Mouse (Mus musculus): ENCODE results near the gene Bcl7c. TPM values are rescaled to one million over a fixed set of nuclear protein-coding genes. Genes with fewer than 3 reads are reported as not detected.
"Not testable (repeated sequence)": the region's sequence is repeated elsewhere in the genome, so short reads cannot be mapped to it uniquely, and the experiment has no call there.

The Bcl7c gene
- polyA plus RNA-seq, 1 experiment from 2014 or later: 72.6 TPM

GRCm38 (mm10) chr7:127651624-127652023, 57.1 kb downstream of the Bcl7c start:
- Histone ChIP-seq H3K9ac (no peak overlapping the region), H3K4me2 (no peak overlapping the region; the same call in 1 of the 2 replicates), H3K36me3 (replicated peaks) (no peaks in the 10 kb centered on the region), H3K4me1 (0 out of 2 replicates have a peak, but pooled peaks cover 4% of the 10 kb centered on the region), H3K27ac (no peak overlapping the region), H3K27me3 (no peaks in the 10 kb centered on the region), H3K4me3 (replicated peaks) (no peak overlapping the region), H3K9me3 (no peaks in the 10 kb centered on the region)
- ATAC-seq (ENCODE audit: low FRiP score): no peak
- 71% methylated on average over 2 of the region's 3 CpGs for WGBS

- H3K9ac ChIP-seq: no peak overlapping the region
- H3K27ac ChIP-seq: no peak overlapping the region
- no peak overlapping the region for H3K4me3 ChIP-seq (replicated peaks)
- H3K36me3 ChIP-seq (replicated peaks): no peaks in the 10 kb centered on the region
- H3K27me3 ChIP-seq: no peaks in the 10 kb centered on the region
- H3K4me1 ChIP-seq: 0 out of 2 replicates have a peak, but pooled peaks cover 4% of the 10 kb centered on the region
- ATAC-seq (ENCODE audit: low FRiP score): no peak
- H3K4me2 ChIP-seq: no peak overlapping the region
- 89% methylated on average over 5 of the region's 6 CpGs for WGBS
- no peaks in the 10 kb centered on the region for H3K9me3 ChIP-seq
These were observed 59.5 kb downstream of the Bcl7c start for GRCm38 (mm10) chr7:127649206-127649605.

DNA sequence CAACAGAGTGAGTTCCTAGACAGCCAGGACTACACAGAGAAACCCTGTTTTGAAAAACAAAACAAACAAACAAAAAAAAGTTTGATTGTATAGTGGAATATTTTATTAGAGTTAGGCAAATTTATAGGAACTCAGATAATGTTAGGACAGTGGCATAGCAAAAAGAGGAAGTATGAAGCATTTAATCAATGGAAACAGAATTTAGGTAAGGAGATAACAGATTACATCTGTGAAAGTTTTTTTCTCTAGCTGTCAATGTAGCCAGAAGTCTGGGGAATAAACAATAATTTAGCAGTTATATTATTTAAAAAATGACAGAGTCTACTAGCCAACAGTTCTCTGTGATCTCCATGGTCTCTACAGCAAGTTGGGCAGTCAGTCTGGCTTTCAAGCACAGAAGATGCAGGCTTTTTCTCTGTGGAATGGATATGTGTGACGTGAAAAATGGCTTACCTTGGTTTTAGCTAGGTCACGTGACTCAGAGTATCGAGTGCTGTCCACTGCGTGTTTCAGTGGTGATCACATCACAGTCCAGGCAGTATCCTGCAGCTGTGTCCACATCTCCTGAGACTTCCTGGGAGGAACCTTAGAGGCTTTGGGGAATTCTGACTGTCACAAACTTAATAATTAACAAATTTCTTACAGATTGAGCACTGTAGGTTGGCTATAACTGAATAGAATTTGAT, 60.1 kb downstream of the Bcl7c start:
- WGBS: 85% methylated on average over 4 of the region's 4 CpGs

GRCm38 (mm10) chr7:127647576-127647975, 61.2 kb downstream of the Bcl7c start:
- not testable (repeated sequence) for H3K27me3 ChIP-seq; H3K4me2 ChIP-seq; H3K4me1 ChIP-seq; H3K36me3 ChIP-seq (replicated peaks); H3K9ac ChIP-seq; H3K27ac ChIP-seq; H3K4me3 ChIP-seq (replicated peaks); H3K9me3 ChIP-seq; ATAC-seq (ENCODE audit: low FRiP score)
- WGBS: 93% methylated on average over 7 of the region's 7 CpGs

More for the DNA sequence above, 60.1 kb downstream of the Bcl7c start:
- Histone ChIP-seq H3K27me3 (no peaks in the 10 kb centered on the region), H3K27ac (no peak overlapping the region), H3K4me3 (replicated peaks) (no peak overlapping the region), H3K9ac (no peak overlapping the region), H3K4me2 (no peak overlapping the region), H3K9me3 (no peaks in the 10 kb centered on the region), H3K4me1 (0 out of 2 replicates have a peak, but pooled peaks cover 4% of the 10 kb centered on the region), H3K36me3 (replicated peaks) (no peaks in the 10 kb centered on the region)
- no peak for ATAC-seq (ENCODE audit: low FRiP score)

DNA sequence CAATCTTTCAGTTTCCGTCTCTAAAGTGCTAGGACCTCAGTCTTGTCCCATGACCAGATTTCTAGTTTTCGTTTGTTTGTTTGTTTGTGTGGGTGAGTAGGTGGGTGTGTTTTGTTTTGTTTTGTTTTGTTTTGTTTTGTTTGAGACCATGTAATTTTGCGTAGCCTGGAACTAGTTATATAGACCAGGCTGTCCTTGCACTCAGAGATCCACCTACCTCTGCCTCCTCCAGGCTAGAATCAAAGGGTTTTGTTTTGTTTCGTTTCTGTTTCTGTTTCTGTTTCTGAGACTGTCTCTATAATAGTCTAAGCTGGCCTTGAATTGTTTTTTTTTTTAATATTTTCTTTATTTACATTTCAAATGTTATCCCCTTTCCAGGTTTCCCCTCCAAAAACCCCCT, 62.4 kb downstream of the Bcl7c start:
- Histone ChIP-seq H3K9me3 (no peaks in the 10 kb centered on the region), H3K36me3 (replicated peaks) (no peaks in the 10 kb centered on the region), H3K4me1 (no peaks in the 10 kb centered on the region), H3K4me2 (no peak overlapping the region), H3K27me3 (no peaks in the 10 kb centered on the region), H3K9ac (no peak overlapping the region), H3K27ac (no peak overlapping the region), H3K4me3 (replicated peaks) (no peak overlapping the region)
- 88% methylated on average over 4 of the region's 4 CpGs for WGBS
- ATAC-seq (ENCODE audit: low FRiP score): no peak

DNA sequence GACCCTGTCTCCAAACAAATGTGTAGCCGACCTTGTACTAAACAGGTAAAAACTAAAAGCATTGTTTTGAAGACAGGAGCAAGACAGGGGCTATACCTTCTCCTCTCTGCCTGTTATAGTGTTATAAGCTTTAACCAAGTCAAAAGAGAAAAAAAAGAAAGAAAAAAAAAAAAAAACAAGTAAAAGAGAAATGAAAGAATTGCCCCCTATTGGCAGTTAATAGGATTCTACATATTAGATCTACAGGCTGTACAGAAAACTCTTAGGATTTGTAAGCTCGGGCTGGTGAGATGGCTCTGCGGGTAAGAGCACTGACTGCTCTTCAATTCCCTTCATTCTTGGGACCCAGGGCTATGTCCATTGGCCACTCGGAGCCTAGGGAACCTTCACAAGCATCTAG, 66.5 kb downstream of the Bcl7c start:
- H3K9me3 ChIP-seq: no peaks in the 10 kb centered on the region
- ATAC-seq (ENCODE audit: low FRiP score): no peak
- no peaks in the 10 kb centered on the region for H3K27me3 ChIP-seq
- H3K4me3 ChIP-seq (replicated peaks): no peak overlapping the region
- H3K4me2 ChIP-seq: no peak overlapping the region
- WGBS: 73% methylated on average over 4 of the region's 4 CpGs
- peaks cover 4% of the 10 kb centered on the region for H3K4me1 ChIP-seq
- no peaks in the 10 kb centered on the region for H3K36me3 ChIP-seq (replicated peaks)
- no peak overlapping the region for H3K9ac ChIP-seq
- H3K27ac ChIP-seq: no peak overlapping the region

DNA sequence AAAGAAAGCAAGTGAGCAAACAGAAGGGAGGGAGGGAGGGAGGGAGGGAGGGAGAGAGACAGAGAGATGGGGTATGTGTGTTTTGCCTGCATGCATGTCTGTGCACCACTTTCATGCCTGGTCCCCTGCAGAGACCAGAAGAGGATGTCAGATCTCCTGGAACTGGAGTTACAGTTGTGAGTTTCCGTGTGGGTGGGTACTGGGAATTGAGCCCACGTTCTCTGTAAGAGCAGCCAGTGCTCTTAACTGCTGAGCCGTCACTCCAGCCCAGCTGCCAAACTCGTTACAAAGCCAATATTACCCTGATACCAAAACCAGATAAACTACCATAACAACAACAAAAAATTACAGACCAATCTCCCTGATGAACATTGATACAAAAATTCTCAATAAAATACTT, 67.5 kb downstream of the Bcl7c start:
- no peaks in the 10 kb centered on the region for H3K9me3 ChIP-seq
- ATAC-seq (ENCODE audit: low FRiP score): no peak
- no peak overlapping the region for H3K27ac ChIP-seq
- H3K9ac ChIP-seq: no peak overlapping the region
- 61% methylated on average over 4 of the region's 4 CpGs for WGBS
- no peak overlapping the region for H3K4me2 ChIP-seq
- H3K27me3 ChIP-seq: 0 out of 2 replicates have a peak, but pooled peaks cover 4% of the 10 kb centered on the region
- H3K36me3 ChIP-seq (replicated peaks): no peaks in the 10 kb centered on the region
- peaks cover 8% of the 10 kb centered on the region for H3K4me1 ChIP-seq
- no peak overlapping the region for H3K4me3 ChIP-seq (replicated peaks)

DNA sequence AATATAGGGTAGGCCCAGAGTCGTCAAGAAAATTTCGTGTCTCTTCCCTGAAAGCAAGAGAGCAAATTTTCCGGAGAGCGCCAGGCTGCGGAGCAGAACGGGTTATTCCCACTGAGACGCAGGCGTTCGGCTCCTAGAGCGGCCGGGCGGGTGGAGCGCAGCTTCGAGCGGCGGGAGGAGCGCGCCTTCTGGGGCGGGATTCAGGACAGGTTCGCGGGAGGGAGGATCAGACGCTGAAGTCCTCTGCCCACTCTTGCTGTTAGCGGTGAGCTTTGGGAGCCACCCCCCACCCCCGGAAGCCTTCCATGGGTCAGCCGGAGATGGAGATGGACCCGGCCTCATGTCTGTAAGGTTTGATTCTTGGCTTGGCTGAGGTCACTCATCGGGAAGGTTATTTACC, 71.8 kb downstream of the Bcl7c start:
- Histone ChIP-seq H3K4me1 (peaks cover 8% of the 10 kb centered on the region), H3K27ac (no peak overlapping the region), H3K36me3 (replicated peaks) (no peaks in the 10 kb centered on the region), H3K27me3 (0 out of 2 replicates have a peak, but pooled peaks cover 8% of the 10 kb centered on the region), H3K9me3 (no peaks in the 10 kb centered on the region), H3K9ac (peak overlapping the region; percentile 59), H3K4me3 (replicated peaks) (peak overlapping the region; percentile 47), H3K4me2 (peak overlapping the region; percentile 59)
- under 1% methylated on average over 26 of the region's 27 CpGs for WGBS
- ATAC-seq (ENCODE audit: low FRiP score): 0 out of 2 replicates have a peak, but pooled peaks have one; percentile 51

DNA sequence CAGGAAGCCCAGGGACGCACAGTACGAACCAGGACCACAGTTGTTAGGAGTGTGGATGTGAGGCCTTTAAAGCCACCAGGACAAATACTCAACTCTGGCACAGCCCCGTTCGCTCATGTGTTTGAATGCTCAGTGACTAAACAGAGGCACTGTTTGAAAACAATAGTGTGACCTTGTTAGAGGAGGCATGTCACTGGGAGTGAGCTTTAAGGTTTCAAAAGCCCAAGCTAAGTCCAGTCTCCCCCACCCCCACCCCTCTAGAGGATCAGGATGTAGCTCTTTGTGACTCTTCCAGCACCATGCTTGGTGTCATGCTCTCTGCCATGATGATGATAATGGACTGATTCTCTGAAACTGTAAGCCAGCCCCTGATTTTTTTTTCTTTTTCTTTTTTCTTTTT, 77.3 kb downstream of the Bcl7c start:
- Histone ChIP-seq H3K9ac (no peak overlapping the region), H3K9me3 (no peaks in the 10 kb centered on the region), H3K4me1 (no peaks in the 10 kb centered on the region), H3K36me3 (replicated peaks) (no peaks in the 10 kb centered on the region), H3K27ac (no peak overlapping the region), H3K4me2 (no peak overlapping the region), H3K4me3 (replicated peaks) (no peak overlapping the region), H3K27me3 (0 out of 2 replicates have a peak, but pooled peaks cover 5% of the 10 kb centered on the region)
- ATAC-seq (ENCODE audit: low FRiP score): no peak
- WGBS: 47% methylated on average over 4 of the region's 4 CpGs

DNA sequence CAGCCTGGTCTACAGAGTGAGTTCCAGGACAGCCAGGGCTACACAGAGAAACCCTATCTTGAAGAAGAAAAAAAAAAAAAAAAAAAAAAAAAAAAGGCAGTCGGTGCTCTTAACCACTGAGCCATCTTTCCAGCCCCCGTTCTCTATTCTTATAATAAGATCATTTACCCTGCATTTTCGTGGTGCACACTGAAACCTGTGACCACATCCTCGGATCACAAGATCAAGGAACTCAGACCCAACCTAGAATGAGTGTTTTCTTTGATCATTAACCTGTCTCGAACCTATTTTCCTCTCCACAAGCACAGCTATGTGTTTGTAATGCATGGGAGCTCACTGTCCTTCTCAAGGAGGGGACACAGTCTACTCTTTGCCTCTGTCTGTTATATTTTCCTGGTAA, 80.1 kb downstream of the Bcl7c start:
- H3K9ac ChIP-seq: no peak overlapping the region
- H3K27ac ChIP-seq: no peak overlapping the region
- no peaks in the 10 kb centered on the region for H3K4me1 ChIP-seq
- no peak overlapping the region for H3K4me2 ChIP-seq
- H3K36me3 ChIP-seq (replicated peaks): no peaks in the 10 kb centered on the region
- WGBS: 88% methylated on average over 5 of the region's 5 CpGs
- H3K27me3 ChIP-seq: no peaks in the 10 kb centered on the region
- ATAC-seq (ENCODE audit: low FRiP score): no peak
- H3K4me3 ChIP-seq (replicated peaks): no peak overlapping the region
- H3K9me3 ChIP-seq: no peaks in the 10 kb centered on the region

GRCm38 (mm10) chr7:127626471-127626870, 82.3 kb downstream of the Bcl7c start:
- H3K4me2 ChIP-seq: no peak overlapping the region
- no peaks in the 10 kb centered on the region for H3K27me3 ChIP-seq
- WGBS: 89% methylated on average over 4 of the region's 4 CpGs
- no peaks in the 10 kb centered on the region for H3K4me1 ChIP-seq
- ATAC-seq (ENCODE audit: low FRiP score): no peak
- no peak overlapping the region for H3K4me3 ChIP-seq (replicated peaks)
- no peaks in the 10 kb centered on the region for H3K36me3 ChIP-seq (replicated peaks)
- H3K27ac ChIP-seq: no peak overlapping the region
- H3K9ac ChIP-seq: no peak overlapping the region
- no peaks in the 10 kb centered on the region for H3K9me3 ChIP-seq

GRCm38 (mm10) chr7:127626039-127626438, 82.7 kb downstream of the Bcl7c start:
- Histone ChIP-seq H3K27me3 (no peaks in the 10 kb centered on the region), H3K4me2 (no peak overlapping the region), H3K9me3 (no peaks in the 10 kb centered on the region), H3K9ac (no peak overlapping the region), H3K4me3 (replicated peaks) (no peak overlapping the region), H3K27ac (no peak overlapping the region), H3K4me1 (no peaks in the 10 kb centered on the region), H3K36me3 (replicated peaks) (no peaks in the 10 kb centered on the region)
- 96% methylated on average over 7 of the region's 7 CpGs for WGBS
- no peak for ATAC-seq (ENCODE audit: low FRiP score)

GRCm38 (mm10) chr7:127618402-127618801, 90.3 kb downstream of the Bcl7c start:
- not testable (repeated sequence) for H3K4me3 ChIP-seq (replicated peaks); H3K27ac ChIP-seq; H3K27me3 ChIP-seq; H3K9me3 ChIP-seq; H3K9ac ChIP-seq; ATAC-seq (ENCODE audit: low FRiP score); H3K36me3 ChIP-seq (replicated peaks); H3K4me2 ChIP-seq
- WGBS: 88% methylated on average over 7 of the region's 8 CpGs
- H3K4me1 ChIP-seq: peaks cover 27% of the 10 kb centered on the region
